In genomic region chr4:129190538-129190937, GRCm38 (mm10) we compare ENCODE assay signal across 9 mouse cellular contexts. TPM values are rescaled to one million over a fixed set of nuclear protein-coding genes. Genes with fewer than 3 reads are reported as not detected.
DNase-seq lines count a peak whose midpoint lies in the region; ATAC-seq and TF ChIP-seq lines count a peak whose summit lies in the region.
"Had no signal": no experiment of that assay in that cellular context is flagged by ENCODE, and none has a peak within 500 bp of the region (broad histone marks: within the 10 kb centered on the region; RNA-seq: fewer than 3 reads in every experiment).

No protein-coding gene starts in this region.

- H3K4me3 ChIP-seq in layer of hippocampus, adult 2 months, result peak overlapping the region; percentile 94
- peak overlapping the region; percentile 80 for H3K4me3 ChIP-seq in forebrain, embryonic 13.5 days
- peak overlapping the region; percentile 69 for H3K4me3 ChIP-seq in kidney, postnatal 0 days (replicated peaks; ENCODE audit: low read depth, low read length)
- peak overlapping the region; percentile 86 for H3K4me3 ChIP-seq in midbrain, embryonic 16.5 days (ENCODE audit: low read depth, low read length)

- WGBS in forebrain, embryonic 13.5 days, result 4% methylated on average over 12 of the region's 12 CpGs
- 3% methylated on average over 12 of the region's 12 CpGs for WGBS in kidney, postnatal 0 days
- WGBS in midbrain, embryonic 16.5 days, result 4% methylated on average over 12 of the region's 12 CpGs

- 0 out of 2 replicates have a peak, but pooled peaks have one; percentile 13 for ATAC-seq in forebrain, embryonic 13.5 days
- no peak for ATAC-seq in kidney, postnatal 0 days (replicated peaks; ENCODE audit: low FRiP score, low read depth)
- no peak for ATAC-seq in midbrain, embryonic 16.5 days

- H3K9ac ChIP-seq in forebrain, embryonic 13.5 days, result peak overlapping the region; percentile 85
- H3K9ac ChIP-seq in kidney, postnatal 0 days (ENCODE audit: low read depth, low read length), result peak overlapping the region; percentile 69
- H3K9ac ChIP-seq in midbrain, embryonic 16.5 days (ENCODE audit: low read depth, low read length), result peak overlapping the region; percentile 81

- H3K9me3 ChIP-seq in forebrain, embryonic 13.5 days (replicated peaks), result no peaks in the 10 kb centered on the region
- H3K9me3 ChIP-seq in kidney, postnatal 0 days (replicated peaks; ENCODE audit: low read length), result no peaks in the 10 kb centered on the region
- H3K9me3 ChIP-seq in midbrain, embryonic 16.5 days (replicated peaks; ENCODE audit: control insufficient read depth, low read length, poor library complexity, severe bottlenecking), result no peaks in the 10 kb centered on the region

- H3K27me3 ChIP-seq in forebrain, embryonic 13.5 days, result no peaks in the 10 kb centered on the region
- H3K27me3 ChIP-seq in kidney, postnatal 0 days (ENCODE audit: insufficient read depth, low read length), result no peaks in the 10 kb centered on the region
- H3K27me3 ChIP-seq in midbrain, embryonic 16.5 days (ENCODE audit: control insufficient read depth, insufficient read depth, low read depth, low read length), result no peaks in the 10 kb centered on the region

- H3K4me2 ChIP-seq in forebrain, embryonic 13.5 days, result peak overlapping the region; percentile 92
- H3K4me2 ChIP-seq in kidney, postnatal 0 days (ENCODE audit: low read length), result peak overlapping the region; percentile 81
- peak overlapping the region; percentile 81 for H3K4me2 ChIP-seq in midbrain, embryonic 16.5 days (ENCODE audit: low read length)

- TF ChIP-seq CTCF in layer of hippocampus, adult 2 months (conservative IDR thresholded peaks at IDR 0.05), result no peak
- no peak for TF ChIP-seq CTCF in kidney, postnatal 0 days (IDR thresholded peaks at IDR 0.05; ENCODE audit: low read depth)

- peaks cover 27% of the 10 kb centered on the region for H3K4me1 ChIP-seq in forebrain, embryonic 13.5 days
- peaks cover 22% of the 10 kb centered on the region for H3K4me1 ChIP-seq in kidney, postnatal 0 days (replicated peaks; ENCODE audit: insufficient read depth, low read length)
- H3K4me1 ChIP-seq in midbrain, embryonic 16.5 days (ENCODE audit: control insufficient read depth, insufficient read depth, low read length), result peaks cover 24% of the 10 kb centered on the region

- no peak for DNase-seq in layer of hippocampus, adult 2 months (ENCODE audit: low spot score in 2 of 2)
- DNase-seq in layer of hippocampus, postnatal 14 days (ENCODE audit: low spot score in 2 of 2), result no peak
- peak; percentile 32 for DNase-seq in adrenal gland, postnatal 14 days
- DNase-seq in kidney, postnatal 0 days (ENCODE audit: low spot score), result no peak
- DNase-seq in left cerebral cortex, postnatal 4 days, result no peak
- no peak for DNase-seq in layer of hippocampus, adult 18-20 months (ENCODE audit: low spot score in 2 of 2)

- intact Hi-C loops in left cerebral cortex, postnatal 4 days (cut with DNase I), result no loop called here

- H3K27ac ChIP-seq in layer of hippocampus, adult 2 months, result peak overlapping the region; percentile 93; the same call in 1 of the 2 replicates
- 0 out of 2 replicates have a peak overlapping the region, but pooled peaks have one; percentile 87 for H3K27ac ChIP-seq in forebrain, embryonic 13.5 days
- H3K27ac ChIP-seq in kidney, postnatal 0 days, result peak overlapping the region; percentile 77
- peak overlapping the region; percentile 82; the same call in 1 of the 2 replicates for H3K27ac ChIP-seq in midbrain, embryonic 16.5 days (ENCODE audit: low read length)

- peaks cover 16% of the 10 kb centered on the region for H3K36me3 ChIP-seq in forebrain, embryonic 13.5 days (ENCODE audit: poor library complexity, severe bottlenecking)
- H3K36me3 ChIP-seq in kidney, postnatal 0 days (ENCODE audit: insufficient read depth, low read length), result peaks cover 4% of the 10 kb centered on the region; the same call in 1 of the 2 replicates
- H3K36me3 ChIP-seq in midbrain, embryonic 16.5 days (ENCODE audit: control insufficient read depth, insufficient read depth, low read length), result no peaks in the 10 kb centered on the region

RNA-seq across cellular contexts. Expression of gene Yars, which starts 1.0 kb away (rescaled TPM):
- 10 to 100 TPM; 93.4 to 95.1 TPM for total RNA-seq in layer of hippocampus, adult 2 months (2021)
- total RNA-seq in layer of hippocampus, postnatal 14 days (2021), result 100 to 1,000 TPM in 1 of 2 experiments, 10 to 100 TPM in 1; 96.1 to 101 TPM
- total RNA-seq in adrenal gland, postnatal 14 days (2021), result 72.1 and 85.5 TPM in 2 replicates
- polyA plus RNA-seq in forebrain, embryonic 13.5 days (2015; fragmentation: Nextera tagmentation; extraction: Ambion mirVana), result 100 and 106 TPM in 2 replicates
- polyA plus RNA-seq in kidney, postnatal 0 days (2015; fragmentation: Nextera tagmentation; extraction: Ambion mirVana), result 48.9 and 55.9 TPM in 2 replicates
- polyA plus RNA-seq in midbrain, embryonic 16.5 days (2015; fragmentation: Nextera tagmentation; extraction: Ambion mirVana), result 111 and 116 TPM in 2 replicates
- 100 to 1,000 TPM; 113 to 121 TPM for total RNA-seq in left cerebral cortex, postnatal 4 days (2021)
- 10 to 100 TPM; 78.5 to 81.1 TPM for total RNA-seq in layer of hippocampus, adult 18-20 months (2021)

RNA-seq across cellular contexts. Expression of gene S100pbp, which starts 1.0 kb away (rescaled TPM):
- 10 to 100 TPM; 33.6 to 36.0 TPM for total RNA-seq in layer of hippocampus, adult 2 months (2021)
- total RNA-seq in layer of hippocampus, postnatal 14 days (2021), result 10 to 100 TPM; 32.3 to 37.9 TPM
- total RNA-seq in adrenal gland, postnatal 14 days (2021), result 24.5 and 30.0 TPM in 2 replicates
- polyA plus RNA-seq in forebrain, embryonic 13.5 days (2015; fragmentation: Nextera tagmentation; extraction: Ambion mirVana), result 15.6 and 19.1 TPM in 2 replicates
- polyA plus RNA-seq in kidney, postnatal 0 days (2015; fragmentation: Nextera tagmentation; extraction: Ambion mirVana), result 14.5 and 15.6 TPM in 2 replicates
- 27.0 and 28.0 TPM in 2 replicates for polyA plus RNA-seq in midbrain, embryonic 16.5 days (2015; fragmentation: Nextera tagmentation; extraction: Ambion mirVana)
- 10 to 100 TPM; 40.5 to 42.1 TPM for total RNA-seq in left cerebral cortex, postnatal 4 days (2021)
- total RNA-seq in layer of hippocampus, adult 18-20 months (2021), result 10 to 100 TPM; 32.6 to 35.4 TPM

RNA-seq across cellular contexts. Expression of gene Fndc5, which starts 53.7 kb away (rescaled TPM):
- total RNA-seq in layer of hippocampus, adult 2 months (2021), result 10 to 100 TPM; 77.5 to 78.6 TPM
- 10 to 100 TPM; 70.9 to 75.6 TPM for total RNA-seq in layer of hippocampus, postnatal 14 days (2021)
- total RNA-seq in adrenal gland, postnatal 14 days (2021), result 13.1 and 18.0 TPM in 2 replicates
- 0.93 and 1.1 TPM in 2 replicates for polyA plus RNA-seq in forebrain, embryonic 13.5 days (2015; fragmentation: Nextera tagmentation; extraction: Ambion mirVana)
- 5.9 and 6.3 TPM in 2 replicates for polyA plus RNA-seq in kidney, postnatal 0 days (2015; fragmentation: Nextera tagmentation; extraction: Ambion mirVana)
- 5.9 and 6.2 TPM in 2 replicates for polyA plus RNA-seq in midbrain, embryonic 16.5 days (2015; fragmentation: Nextera tagmentation; extraction: Ambion mirVana)
- 10 to 100 TPM; 16.4 to 18.0 TPM for total RNA-seq in left cerebral cortex, postnatal 4 days (2021)
- total RNA-seq in layer of hippocampus, adult 18-20 months (2021), result 10 to 100 TPM; 75.5 to 84.2 TPM
- total RNA-seq: neutrophil, adult 5-6 weeks had no signal
